Mouse (Mus musculus) bone marrow macrophage, adult 2 months (primary cell): ENCODE data around the gene Hoxc5. TPM values are rescaled to one million over a fixed set of nuclear protein-coding genes. Genes with fewer than 3 reads are reported as not detected.

Experiments used
- H3K27ac ChIP-seq: 2 replicates; pipeline ENCODE4 v1.5.1; 2012; ENCODE audit warnings: low read depth, low read length; ENCODE audit not compliant: insufficient read depth
- H3K4me1 ChIP-seq: 2 replicates; pipeline ENCODE4 v1.6.1; 2012; ENCODE audit warnings: low read length; ENCODE audit not compliant: control insufficient read depth, insufficient read depth
- H3K4me3 ChIP-seq: 2 replicates; pipeline ENCODE4 v1.5.1; 2012; ENCODE audit warnings: mild to moderate bottlenecking, low read length, moderate library complexity; ENCODE audit not compliant: insufficient read depth
- CTCF ChIP-seq: IDR thresholded peaks from 2 replicates; pipeline ENCODE4 v1.5.1; 2012; ENCODE audit warnings: low read depth, mild to moderate bottlenecking, low read length, moderate library complexity
- POLR2A ChIP-seq: IDR thresholded peaks from 2 replicates; pipeline ENCODE4 v1.6.1; 2012; ENCODE audit warnings: mild to moderate bottlenecking, low read depth, low read length, borderline replicate concordance
- polyA plus RNA-seq: library from polyadenylated mRNA; stranded (reverse); fragments of >200 nt; gene quantifications from 2 replicates; pipeline ENCODE4 v1.2.4, GENCODE M21; 2012; ENCODE audit not compliant: missing spikeins, insufficient read depth, insufficient read length

Gene Hoxc5
- polyA plus RNA-seq, 1 experiment, result not detected

DNA sequence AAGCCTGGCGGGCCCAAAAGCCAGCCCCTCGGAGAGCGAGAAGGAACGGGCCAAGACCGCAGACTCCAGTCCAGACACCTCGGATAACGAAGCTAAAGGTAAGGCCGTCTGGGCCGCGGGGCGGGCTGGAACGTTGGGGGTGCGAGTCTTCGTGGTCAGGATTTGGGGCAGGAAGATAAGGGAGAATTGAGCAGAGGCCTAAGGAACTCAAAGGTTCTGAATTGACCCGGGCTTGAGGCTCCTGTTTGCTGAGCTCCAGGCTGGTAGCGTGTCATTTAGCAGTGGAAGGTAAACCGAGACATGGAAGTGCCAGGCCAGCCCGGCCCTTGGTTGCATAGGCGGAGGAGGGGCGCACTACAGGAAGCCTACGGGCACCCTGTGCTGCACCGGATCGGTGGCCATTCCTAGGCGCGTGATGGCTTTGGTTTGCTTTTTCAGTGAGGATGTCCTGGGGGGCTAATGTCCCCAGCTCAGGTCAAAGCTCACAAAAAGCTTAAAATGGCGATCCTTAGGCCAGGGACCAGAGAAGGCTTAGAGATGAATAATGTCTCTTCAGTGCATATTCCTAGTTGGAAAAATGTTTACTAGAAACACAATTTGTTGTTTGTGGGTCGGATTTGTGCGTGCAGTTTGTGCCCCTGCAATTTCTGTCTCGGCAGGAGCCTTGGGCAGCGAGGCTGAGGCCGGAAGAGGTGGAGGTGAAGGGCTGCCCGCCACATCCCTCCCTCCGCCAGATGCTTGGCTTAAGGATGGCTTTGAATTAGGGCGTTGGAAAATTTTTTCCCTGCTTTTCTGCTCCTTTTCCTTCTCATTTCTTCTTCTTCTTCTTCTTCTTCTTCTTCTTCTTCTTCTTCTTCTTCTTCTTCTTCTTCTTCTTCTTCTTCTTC lies 511 bp downstream of the Hoxc5 start:
- no peak for TF ChIP-seq POLR2A
- no peak for TF ChIP-seq CTCF
- H3K4me1 ChIP-seq, result peaks cover 6% of the 10 kb centered on the region; the same call in 1 of the 2 replicates
- no peak overlapping the region for H3K4me3 ChIP-seq
- no peak overlapping the region for H3K27ac ChIP-seq

DNA sequence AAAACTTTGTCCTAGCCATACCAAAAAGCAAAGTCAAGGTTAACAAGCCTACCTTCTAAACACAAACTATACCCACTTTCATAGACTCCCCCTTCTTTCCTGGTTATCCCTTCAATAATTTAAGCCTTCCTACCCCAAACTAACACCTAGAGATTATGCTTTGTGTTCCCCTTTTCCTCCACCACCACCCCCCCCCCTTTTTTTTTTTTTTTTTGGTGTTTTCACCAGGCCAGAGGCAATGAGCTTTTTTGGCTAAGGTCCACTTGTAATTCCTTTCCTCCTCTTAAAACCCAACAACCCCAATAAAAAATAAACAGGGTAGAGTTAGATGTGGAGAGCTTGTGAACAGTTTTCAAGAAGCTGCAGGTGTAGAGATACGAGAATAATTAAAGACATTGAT lies 2.1 kb downstream of the Hoxc5 start:
- TF ChIP-seq CTCF (no peak), POLR2A (no peak)
- Histone ChIP-seq H3K4me3 (no peak overlapping the region), H3K27ac (no peak overlapping the region), H3K4me1 (no peaks in the 10 kb centered on the region)

DNA sequence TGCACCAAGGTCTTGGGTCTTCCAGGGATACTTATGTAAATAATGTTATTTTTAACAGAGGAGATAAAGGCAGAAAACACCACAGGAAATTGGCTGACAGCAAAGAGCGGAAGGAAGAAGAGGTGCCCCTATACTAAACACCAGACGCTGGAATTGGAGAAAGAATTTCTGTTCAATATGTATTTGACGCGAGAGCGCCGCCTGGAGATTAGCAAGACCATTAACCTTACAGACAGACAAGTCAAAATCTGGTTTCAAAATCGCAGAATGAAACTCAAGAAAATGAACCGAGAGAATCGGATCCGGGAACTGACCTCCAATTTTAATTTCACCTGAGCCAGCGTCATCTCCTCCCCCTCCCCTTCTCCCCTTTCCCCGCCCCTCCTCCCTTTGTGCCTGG lies 3.5 kb downstream of the Hoxc5 start:
- Histone ChIP-seq H3K27ac (no peak overlapping the region), H3K4me1 (no peaks in the 10 kb centered on the region), H3K4me3 (no peak overlapping the region)
- TF ChIP-seq POLR2A, result no peak
- TF ChIP-seq CTCF, result no peak

DNA sequence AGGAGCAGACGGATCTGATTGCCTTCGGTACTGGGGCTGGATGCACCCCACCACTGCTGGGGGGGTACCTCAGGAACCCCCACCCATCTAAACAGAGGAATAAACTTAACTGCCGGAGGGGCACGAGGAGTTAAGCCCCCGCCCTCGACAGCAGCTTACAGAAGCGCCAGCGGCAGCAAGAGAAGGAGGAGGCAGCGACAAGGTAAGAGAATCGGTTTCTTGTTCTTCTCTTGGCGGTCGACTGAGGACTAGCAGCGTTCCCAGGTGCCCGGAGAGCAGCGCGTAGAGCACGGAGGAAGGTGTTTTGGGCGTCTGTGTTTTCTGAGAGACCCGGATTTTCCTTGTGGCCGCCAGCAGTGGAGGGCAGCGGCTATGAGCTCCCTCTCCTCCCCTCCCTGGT lies 5.0 kb downstream of the Hoxc5 start:
- Histone ChIP-seq H3K4me3 (no peak overlapping the region), H3K27ac (no peak overlapping the region), H3K4me1 (no peaks in the 10 kb centered on the region)
- TF ChIP-seq POLR2A (no peak), CTCF (no peak)

DNA sequence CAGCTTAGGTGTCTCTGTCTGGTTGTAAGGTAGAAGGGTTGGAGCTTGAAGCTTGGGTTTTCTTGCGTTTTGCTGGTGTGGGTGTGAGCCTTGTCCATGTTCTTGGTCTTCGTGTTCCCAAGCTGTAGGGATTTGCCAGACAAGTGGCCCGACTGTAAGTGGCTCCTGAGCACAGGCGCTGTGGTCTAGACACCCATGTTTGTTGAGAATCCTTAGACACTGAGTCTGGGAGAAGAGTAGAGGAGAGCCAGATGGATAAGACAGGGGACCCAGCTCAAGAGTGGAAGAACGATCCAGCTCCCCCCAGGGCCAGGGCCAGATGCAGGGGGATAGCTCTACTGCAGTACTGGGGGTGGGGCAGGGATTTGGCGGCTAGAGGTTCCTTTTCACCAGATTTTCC lies 5.5 kb downstream of the Hoxc5 start:
- no peaks in the 10 kb centered on the region for H3K4me1 ChIP-seq
- no peak overlapping the region for H3K27ac ChIP-seq
- no peak overlapping the region for H3K4me3 ChIP-seq
- TF ChIP-seq POLR2A, result no peak
- TF ChIP-seq CTCF, result no peak

DNA sequence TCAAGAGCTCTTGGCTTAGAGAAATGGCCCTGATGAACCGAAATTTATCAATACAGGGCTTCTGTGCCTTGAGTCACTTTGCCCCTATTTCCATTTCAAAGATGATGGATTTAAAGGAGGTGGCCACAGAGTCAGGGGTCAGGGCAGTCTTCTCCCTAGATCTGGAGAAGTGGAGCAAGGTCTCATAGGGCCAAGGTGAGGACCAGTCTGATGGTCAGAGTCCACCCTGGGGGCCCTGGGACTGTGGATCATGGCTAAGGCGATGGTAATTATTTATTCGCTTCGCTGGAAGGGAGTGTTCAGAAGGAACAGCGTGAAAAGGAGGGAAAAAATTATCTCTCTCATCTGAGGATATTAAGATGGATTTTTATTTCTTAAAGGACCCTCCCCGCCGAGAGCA lies 7.8 kb downstream of the Hoxc5 start:
- TF ChIP-seq POLR2A, result no peak
- TF ChIP-seq CTCF, result no peak
- no peak overlapping the region for H3K4me3 ChIP-seq
- no peaks in the 10 kb centered on the region for H3K4me1 ChIP-seq
- no peak overlapping the region for H3K27ac ChIP-seq

DNA sequence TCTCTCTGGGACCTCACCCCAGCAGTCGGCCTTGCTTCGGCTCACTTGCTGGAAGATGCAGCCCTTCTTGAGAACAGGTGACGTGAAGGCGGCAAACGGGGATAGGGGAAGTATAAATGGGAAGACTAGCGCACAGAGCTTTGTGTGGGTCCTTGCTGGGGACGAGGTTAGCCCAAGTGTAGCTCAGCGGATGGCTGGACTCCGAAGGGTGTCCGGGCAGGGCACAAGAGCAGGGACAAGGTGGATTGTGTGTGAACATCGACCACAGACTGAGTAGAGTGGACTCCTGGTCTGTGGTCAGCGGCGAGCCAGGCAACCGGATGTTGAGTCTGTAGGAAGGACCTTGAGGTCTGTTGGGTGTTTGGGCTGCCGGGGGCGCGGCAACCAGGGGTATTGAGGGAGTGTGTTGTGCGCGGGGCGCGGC lies 8.5 kb downstream of the Hoxc5 start:
- Histone ChIP-seq H3K27ac (no peak overlapping the region), H3K4me3 (no peak overlapping the region), H3K4me1 (no peaks in the 10 kb centered on the region)
- TF ChIP-seq CTCF (no peak), POLR2A (no peak)

DNA sequence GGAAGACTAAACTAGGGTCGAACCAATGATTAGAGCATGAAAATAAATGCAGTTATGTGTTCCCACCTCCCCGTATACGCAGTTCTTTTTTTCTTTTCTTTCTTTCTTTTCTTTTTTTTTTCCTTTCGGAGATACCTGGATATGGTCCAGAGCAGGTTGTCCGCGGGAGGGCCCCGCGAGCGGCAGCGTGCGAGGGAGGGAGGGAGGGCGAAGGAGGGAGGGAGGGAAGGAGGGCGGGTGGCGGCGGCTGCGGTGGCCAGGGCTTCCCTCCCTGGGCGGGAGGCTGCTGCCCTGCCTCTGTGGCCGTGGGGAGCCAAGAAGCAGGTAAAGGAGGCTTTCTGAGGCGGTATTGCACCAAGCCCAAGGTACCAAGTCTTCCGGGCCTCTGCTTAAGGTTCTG lies 8.9 kb downstream of the Hoxc5 start, which contains the start of gene Hoxc9:
TSS of gene Hoxc9 (plus strand) at position 269 of the 400 bp plus-strand sequence.
- H3K4me1 ChIP-seq, result no peaks in the 10 kb centered on the region
- peak within 1 kb of the TSS; percentile 30 for H3K4me3 ChIP-seq
- TF ChIP-seq CTCF (no peak), POLR2A (no peak)
- no peak within 1 kb of the TSS for H3K27ac ChIP-seq

DNA sequence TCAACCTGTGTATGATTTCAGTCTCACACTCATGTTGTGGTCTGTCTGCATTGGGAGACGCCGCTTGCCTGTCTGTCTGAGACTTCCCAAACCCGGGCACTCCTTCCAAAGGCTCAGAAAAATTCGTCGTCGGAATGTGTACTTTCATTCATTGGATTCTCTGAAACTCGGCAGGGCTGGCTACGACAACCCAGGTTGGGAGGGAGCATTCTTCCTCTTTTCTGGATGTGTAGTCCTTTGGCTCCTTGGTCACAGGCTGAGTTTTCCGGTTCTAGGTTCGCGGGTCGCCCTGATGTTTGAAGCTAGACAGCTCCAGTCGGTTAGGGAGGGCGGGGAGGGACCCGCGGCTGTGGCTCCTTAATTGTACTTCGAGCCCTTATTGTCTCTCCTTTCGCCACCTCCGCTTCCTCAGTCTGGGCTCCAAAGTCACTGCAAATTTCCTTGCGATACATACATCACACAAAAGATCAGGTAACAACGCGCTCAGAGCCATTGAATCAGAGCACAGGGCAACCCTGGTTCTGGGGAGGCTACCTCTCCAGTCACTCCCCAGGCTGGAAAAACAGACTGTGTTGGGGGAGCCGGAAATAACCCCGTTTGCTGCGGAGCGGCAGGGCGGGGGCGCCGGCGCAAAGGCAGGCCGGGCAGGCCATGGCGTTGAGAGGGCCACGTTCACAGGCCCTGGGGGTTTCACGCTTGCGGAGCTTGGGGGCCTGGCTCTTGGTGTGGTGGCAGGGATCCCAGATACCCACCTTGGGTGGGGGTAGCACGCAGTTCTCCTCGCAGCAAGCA lies 9.6 kb downstream of the Hoxc5 start:
- Histone ChIP-seq H3K4me1 (no peaks in the 10 kb centered on the region), H3K4me3 (peak overlapping the region; percentile 30), H3K27ac (no peak overlapping the region)
- no peak for TF ChIP-seq CTCF
- no peak for TF ChIP-seq POLR2A
